Mouse (Mus musculus): ENCODE measurements around the gene Desi1. TPM values are rescaled to one million over a fixed set of nuclear protein-coding genes. Genes with fewer than 3 reads are reported as not detected.

Desi1 gene
- 26.3 and 34.9 TPM in 2 replicates for total RNA-seq (2014; fragmentation: Nextera tagmentation)
- 6.0 and 8.3 TPM in 2 replicates for total RNA-seq (2017)

DNA sequence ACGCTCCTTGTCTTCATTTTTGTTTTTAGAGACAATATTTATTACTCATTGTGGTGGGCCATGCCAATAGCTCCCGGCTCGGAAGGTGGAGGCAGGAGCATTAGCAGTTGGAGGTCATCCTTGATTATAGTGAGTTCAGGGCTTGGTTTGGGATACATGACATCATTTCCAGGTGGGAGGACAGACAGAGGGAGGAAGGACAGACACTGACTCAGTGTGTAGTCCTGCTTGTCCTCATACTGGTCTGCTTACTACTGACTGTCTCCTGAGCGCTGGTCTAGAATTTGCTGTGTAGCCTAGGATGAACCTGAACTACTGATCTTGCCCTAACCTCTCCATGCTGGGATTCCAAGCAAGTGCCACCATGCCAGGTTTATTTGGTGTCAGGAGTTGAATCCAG is at the start of gene Desi1:
TSS of gene Desi1 (minus strand) at position 101 of the 400 bp plus-strand sequence.
- ATAC-seq (replicated peaks; ENCODE audit: poor library complexity, severe bottlenecking), result no peak

DNA sequence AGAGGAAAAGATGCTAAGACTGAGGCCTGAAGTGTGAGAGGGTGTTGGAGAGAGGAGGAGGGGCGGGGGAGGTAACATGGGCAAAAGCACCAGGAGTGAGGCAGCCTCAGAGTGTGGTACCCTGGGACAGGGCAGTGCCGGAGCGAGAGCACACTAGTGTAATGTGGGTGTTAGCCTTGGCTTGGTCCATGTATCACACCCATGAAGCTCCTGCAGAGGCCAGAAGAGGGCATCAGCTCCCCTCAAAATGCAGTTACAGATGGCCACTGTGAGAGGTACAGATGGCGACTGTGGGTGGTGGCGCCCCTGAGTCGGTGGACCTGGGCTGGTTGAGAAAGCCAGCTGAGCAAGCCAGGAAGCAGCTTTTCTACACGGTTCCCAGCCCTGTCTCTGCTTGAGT is 47.5 kb upstream of the Desi1 start:
- ATAC-seq (replicated peaks; ENCODE audit: poor library complexity, severe bottlenecking), result peak; percentile 76

DNA sequence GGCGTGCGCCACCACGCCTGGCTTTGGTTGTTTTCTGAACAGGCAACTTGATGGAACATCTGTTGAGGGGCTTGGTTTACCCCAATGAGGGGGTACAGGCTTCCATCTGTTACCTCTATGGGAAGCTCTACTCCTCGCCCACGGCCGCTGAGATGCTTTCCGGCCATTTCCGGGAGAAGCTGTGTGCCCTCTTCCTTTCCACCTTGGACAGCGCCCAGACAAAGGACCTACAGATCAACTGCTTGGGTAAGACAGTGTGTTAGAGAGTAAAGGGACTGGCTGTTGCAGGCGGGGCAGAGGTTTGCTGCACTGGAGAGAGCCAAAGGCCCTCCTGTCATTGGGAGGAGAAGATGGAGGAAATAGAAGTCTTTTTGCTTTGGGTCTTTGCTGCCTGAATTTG is 46.2 kb upstream of the Desi1 start:
- no peak for ATAC-seq (replicated peaks; ENCODE audit: poor library complexity, severe bottlenecking)

DNA sequence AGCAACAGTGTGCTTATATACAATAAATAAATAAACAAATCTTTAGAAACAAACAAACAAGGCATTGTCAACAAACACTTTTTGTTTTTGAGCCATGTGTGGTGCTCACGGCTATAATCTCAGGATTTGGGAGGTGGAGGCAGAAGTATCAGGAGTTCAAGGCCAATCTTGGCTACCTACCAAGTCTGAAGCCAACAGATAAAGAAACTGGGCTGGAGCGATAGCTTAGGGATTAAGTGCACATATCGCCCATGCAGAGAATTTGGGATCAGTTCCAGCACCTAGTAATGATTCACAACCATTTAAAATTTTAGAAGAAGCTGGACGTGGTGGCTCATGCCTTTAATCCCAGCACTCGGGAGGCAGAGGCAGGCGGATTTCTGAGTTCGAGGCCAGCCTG is 39.8 kb upstream of the Desi1 start:
- no peak for ATAC-seq (replicated peaks; ENCODE audit: poor library complexity, severe bottlenecking)

DNA sequence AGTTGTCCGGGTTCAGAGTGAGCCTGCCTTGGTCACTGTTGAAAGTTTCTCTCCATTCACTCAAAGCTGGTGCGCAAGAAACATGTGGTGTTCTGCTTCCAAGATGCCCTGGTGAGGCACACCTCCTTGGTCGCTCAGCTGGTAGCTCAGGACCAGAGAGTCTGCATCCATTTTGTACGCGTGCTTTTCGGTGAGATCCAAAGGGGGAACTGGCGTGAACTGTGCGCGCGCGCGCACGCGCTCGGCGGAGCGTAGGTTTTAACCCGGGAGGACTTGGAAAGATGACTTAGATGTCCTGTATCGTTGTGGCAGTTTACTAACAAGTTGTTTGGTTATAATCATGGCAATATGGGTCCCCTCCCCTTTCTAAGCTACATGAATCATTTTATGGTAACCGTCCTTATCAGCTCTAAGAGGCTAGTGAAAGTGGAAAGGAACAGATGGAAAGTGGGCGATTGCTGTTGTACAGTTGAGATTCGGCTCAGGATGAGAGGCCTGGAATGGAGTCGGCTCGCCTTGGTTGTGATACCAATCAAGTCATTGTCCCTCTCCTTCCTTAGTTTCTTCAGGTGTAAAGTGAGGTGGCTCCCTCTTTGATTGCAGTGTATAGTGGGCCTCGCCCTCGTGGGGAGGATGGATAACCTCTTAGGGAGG is 38.3 kb upstream of the Desi1 start:
- ATAC-seq (replicated peaks; ENCODE audit: poor library complexity, severe bottlenecking), result no peak

DNA sequence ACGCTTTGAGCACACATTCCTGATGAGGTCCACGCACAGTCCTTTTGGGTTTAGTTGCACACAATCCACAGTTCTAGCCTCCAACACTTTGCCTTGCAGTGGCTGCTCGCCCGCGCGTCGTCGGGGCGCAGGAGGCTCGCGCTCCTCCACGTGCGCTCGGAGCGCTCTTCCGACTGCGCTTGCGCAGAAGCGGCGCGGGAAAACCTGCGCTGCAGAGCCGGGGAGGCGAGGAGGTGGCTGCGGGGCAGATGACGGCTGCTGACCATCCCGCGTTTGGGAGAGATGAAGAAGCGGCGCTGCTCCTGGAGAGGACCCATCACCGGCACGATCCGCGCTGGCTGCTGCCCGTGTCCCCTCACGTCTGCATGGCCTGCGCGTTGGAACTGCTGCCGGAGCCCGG is 36.2 kb upstream of the Desi1 start, which contains the start of gene Mei1:
TSS of gene Mei1 (plus strand) at position 99 of the 400 bp plus-strand sequence.
- no peak for ATAC-seq (replicated peaks; ENCODE audit: poor library complexity, severe bottlenecking)

DNA sequence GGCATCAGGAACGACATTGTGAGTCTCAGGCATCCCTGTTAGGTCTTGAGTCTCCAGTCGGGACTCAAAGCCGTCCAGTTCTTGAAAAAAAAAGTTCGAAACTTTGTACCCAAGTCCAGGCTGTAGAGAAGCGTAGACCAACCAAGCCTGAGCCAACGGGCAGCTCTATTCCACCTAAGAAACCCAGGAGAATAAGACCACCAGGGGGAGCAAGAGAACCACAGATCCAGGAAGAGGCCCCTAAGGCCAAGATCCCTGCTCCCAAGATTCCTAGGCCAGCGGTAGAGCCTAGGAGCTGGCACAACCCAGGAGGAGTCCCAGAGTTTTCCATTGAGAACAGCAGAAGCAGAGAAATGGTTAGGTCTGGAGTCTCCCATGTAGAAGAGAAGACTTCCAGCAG is 31.8 kb upstream of the Desi1 start:
- ATAC-seq (replicated peaks; ENCODE audit: poor library complexity, severe bottlenecking), result peak; percentile 44

DNA sequence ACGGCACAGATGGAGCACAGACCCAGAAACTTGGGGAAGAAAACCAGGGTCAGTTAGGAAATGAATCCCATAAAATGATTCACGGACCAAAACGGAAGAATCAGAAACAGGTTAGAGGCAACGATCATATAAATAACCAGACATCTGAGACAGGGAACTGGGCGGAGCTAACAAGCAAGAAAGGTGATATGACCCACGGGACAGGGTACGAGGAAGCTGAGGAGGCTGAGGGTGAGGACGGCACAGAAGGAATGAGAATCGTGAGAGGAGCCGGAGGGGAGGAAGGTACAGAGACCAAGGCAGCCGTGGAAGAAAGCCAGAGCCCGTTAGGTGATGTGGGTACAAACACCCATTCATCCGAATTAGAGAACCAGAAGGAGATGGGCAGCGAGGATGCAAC is 30.2 kb upstream of the Desi1 start:
- ATAC-seq (replicated peaks; ENCODE audit: poor library complexity, severe bottlenecking), result no peak

DNA sequence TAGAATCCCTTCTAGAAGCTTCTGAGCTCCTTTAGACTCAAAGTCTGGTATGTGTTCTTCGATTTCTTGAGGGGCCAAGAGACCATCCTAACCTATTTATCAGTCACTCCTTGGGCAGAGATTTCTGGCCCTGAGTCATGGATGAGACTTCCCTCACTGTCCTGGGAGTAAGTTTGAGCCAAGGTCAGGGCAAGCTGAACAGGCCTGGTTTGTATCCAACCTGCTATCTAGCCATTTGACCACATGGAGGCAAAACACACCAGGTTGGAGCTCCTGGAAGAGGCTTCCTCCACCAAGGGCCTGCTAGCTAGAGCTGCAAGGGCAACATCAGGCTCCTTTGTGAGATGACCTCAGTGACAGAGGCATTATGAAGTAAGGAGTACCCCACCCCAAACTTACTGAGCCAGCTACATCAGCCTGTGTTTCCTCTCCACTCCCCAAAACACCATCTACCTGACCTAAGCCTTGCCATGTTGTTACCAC is 25.1 kb upstream of the Desi1 start, which contains the start of gene 4930407I10Rik:
TSS of gene 4930407I10Rik (plus strand) at position 433 of the 483 bp plus-strand sequence.
- ATAC-seq (replicated peaks; ENCODE audit: poor library complexity, severe bottlenecking), result no peak

DNA sequence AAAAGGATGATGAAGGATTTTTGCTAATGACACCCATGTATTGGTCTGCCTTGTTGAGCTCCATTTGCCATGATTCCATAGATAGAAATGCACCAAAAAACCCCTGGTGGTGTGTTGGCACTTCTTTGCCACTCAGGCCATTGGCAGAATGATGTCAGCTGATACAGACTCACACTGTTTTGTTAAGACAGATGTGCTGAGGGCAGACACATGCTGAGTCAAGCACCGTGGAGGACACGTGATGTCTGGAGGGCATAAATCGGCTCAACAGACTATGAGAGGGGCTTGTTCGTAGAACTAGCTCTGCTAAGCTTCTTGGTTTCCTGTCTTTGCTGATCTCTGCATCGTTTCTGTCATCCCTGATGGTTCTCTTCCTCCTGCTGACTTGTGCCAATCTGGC is 18.9 kb upstream of the Desi1 start:
- ATAC-seq (replicated peaks; ENCODE audit: poor library complexity, severe bottlenecking), result no peak

DNA sequence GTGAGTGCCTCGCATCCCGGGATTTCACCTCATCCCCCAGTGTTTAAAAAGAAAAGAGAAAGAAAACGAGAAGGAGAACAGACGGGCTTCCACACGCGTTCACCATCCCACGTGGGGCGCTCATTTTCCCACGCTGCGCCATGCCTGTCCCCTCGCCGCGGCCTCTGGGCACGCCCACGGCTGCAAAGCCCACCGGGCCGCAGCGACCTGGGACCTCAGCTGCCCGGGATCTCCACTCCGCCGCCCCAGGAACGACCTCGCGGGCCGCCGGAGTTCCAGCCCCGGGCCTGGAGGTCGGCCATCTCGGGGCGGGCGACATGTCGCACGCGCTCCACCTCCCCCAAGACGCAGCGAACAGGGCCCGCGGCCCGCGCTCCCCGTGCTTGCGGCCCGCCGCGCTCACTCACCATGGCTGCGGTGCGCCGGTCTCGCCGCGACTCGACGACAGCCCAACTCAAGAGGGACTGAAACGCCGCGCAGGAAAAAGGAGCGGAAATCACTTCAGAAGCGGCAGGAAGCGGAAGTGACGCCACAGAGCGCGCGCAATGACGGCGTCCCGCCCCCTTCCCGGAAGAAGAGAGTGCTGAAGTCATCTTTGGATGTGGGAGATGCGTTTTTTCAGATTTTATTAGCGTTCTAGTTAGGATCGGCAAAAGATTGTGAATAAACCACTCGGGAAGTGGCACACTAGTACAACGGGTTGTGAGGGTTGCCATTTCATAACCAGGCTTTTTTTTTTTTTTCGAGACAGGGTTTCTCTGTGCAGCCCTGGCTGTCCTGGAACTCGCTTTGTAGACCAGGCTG is 13.6 kb upstream of the Desi1 start, which contains the start of gene Snu13:
TSS of gene Snu13 (minus strand) at position 519 of the 804 bp plus-strand sequence.
- peak; percentile 87 for ATAC-seq (replicated peaks; ENCODE audit: poor library complexity, severe bottlenecking)

DNA sequence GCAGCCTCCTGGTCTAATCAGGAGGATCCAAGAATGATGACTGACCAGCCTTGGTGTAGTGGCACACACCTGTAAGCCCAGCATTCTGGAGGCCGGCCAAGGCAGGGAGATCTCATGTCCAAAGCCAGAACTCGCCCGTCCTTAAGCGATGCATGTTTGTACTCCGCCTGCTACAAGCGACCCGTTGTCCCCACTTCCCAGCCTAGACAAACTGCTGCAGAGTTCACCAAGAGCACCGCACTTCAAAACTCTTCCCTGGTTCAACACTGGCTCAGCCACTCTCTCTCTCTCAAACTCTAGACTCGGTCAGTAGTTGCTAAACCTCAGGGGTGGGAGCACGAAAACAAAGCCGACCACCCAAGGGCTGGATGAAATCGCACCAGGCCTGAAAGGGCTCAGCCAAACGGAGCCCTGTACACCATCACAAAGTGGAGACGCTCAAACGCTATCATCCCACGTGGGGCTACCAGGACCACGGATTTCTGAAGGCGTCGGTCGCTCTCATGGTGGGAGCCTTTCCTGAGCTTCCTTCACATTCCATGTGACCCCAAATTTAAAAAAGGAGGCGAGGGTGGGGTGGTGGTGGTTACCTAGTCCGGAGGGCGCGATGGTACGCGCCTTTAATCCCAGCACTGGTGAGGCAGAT is 12.7 kb upstream of the Desi1 start:
- no peak for ATAC-seq (replicated peaks; ENCODE audit: poor library complexity, severe bottlenecking)

DNA sequence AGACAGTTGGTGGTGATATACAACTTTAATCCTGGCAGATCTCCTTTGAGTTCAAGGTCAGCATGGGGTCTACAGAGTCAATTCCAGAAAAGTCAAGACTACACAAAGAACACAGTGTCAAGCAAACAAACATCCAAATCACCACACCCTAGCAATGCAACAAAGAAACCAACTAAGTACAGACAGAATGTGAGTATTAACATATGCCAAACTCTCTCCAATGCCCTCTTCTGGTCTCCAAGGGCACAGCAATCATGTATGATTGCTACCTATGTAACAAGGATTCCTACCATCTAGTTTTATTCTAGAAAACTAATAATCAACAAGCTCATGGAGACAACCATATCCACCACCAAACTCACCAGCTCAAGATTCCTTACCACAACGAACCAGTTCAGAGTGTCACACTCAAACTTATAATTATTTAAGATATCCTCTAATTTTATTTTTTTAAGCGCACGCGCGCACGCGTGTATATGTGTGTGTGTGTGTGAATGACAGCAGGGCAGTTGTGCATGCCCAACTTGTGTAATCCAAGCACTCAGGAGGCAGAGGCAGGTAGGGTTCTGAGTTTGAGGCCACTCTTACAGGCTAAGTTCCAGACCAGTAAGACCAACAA is 10.6 kb upstream of the Desi1 start:
- no peak for ATAC-seq (replicated peaks; ENCODE audit: poor library complexity, severe bottlenecking)

DNA sequence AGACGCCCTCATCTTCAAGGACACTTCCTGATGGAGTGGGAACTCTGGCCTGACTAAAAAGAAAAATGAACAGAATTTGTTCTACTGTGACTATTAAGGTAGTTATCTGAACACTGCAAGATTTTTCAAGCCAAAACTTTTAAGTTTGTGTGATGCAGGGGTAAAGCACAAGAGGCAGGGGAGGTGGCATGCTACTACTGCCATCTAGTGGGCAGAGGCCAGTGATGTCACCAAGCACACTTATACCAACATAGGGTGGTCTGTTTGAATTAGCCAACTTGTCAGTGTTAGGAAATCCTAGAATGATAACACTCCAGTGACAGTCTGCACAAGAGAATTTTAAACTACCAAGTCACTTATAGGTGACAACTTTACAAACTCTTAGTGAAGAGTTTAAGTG is 7.0 kb upstream of the Desi1 start:
- peak; percentile 91 for ATAC-seq (replicated peaks; ENCODE audit: poor library complexity, severe bottlenecking)

DNA sequence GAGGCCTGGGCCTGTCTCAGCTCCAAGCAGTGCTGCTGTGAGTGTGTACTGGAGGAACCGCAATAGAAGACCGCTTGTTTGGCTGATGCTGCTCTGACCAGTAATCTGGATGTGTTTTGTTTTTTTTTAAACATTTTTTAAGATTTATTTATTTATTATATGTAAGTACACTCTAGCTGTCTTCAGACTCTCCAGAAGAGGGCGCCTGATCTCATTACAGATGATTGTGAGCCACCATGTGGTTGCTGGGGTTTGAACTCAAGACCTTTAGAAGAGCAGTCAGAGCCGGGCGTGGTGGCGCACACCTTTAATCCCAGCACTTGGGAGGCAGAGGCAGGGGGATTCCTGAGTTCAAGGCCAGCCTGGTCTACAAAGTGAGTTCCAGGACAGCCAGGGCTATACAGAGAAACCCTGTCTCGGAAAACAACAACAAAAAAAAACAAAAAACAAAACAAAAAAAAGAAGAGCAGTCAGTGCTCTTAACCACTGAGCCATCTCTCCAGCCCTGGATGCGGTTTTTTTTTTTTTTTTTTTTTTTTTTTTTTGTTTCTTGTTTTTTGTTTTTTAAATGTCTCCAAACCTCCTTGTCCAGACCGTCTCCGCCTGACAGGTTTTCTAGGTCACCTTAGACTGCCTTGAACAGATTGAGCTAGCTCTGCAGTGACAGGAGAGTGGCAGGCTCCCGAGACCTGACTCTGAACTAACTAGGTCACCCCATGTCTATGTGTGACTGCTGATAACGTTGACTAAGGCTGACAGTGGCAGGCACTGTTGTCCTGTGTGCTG is 2.4 kb upstream of the Desi1 start:
- no peak for ATAC-seq (replicated peaks; ENCODE audit: poor library complexity, severe bottlenecking)

DNA sequence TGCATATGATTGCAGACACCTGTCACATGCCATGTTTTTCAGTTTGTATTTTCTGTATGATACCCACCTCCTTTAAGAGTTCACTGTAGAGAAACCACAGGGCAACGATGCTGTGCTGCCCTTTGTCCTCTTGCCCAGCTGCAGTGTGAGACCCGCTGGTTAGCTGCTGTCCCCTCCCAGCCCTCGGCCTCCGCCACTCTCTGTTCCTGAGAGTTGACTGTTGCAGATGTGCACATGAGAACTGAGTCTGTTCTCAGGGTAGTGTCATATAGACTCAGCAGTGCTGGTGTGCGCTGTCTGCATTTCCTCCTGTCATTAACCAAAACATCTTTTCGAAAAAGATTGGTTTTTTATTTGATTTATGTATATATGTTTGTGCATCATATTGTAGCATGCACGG is 1.3 kb downstream of the Desi1 start:
- no peak for ATAC-seq (replicated peaks; ENCODE audit: poor library complexity, severe bottlenecking)

DNA sequence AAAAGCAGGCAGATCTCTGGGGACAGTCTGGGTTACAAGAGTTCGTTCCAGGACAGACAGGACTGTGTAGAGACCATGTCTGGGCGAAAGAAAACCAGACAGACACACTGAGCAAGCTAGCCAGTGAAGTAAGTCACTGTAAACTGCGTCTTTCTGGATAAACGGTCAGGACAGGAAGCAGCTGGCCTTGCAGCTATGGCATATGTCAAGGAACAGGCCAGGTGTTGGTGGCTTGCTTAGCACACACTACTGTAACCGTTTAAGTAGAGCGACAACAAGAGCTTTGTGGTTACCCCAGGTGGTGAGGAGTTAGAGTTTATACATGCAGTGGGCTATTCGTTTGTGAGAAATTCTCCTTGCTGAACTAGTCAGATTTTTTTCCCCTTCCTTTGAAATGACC is 5.9 kb downstream of the Desi1 start:
- no peak for ATAC-seq (replicated peaks; ENCODE audit: poor library complexity, severe bottlenecking)

DNA sequence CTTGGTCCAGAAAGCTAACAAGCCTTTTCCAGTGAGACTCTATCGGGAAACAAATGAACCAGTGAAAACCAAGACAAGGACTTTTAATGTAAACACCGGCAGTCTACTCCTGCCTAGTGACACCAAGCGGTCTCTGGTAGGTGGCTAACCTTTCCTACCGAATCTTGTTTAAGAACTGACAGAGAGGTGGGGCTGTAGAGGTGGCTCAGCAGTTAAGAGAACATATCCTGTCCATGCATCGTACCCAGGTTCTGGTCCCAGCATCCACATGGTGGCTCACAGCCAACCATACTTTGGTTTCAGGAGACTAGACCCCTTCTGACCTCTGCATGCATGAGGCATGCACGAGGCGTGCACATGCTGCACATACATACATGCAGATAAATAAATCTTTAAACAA is 6.4 kb downstream of the Desi1 start:
- ATAC-seq (replicated peaks; ENCODE audit: poor library complexity, severe bottlenecking), result no peak

DNA sequence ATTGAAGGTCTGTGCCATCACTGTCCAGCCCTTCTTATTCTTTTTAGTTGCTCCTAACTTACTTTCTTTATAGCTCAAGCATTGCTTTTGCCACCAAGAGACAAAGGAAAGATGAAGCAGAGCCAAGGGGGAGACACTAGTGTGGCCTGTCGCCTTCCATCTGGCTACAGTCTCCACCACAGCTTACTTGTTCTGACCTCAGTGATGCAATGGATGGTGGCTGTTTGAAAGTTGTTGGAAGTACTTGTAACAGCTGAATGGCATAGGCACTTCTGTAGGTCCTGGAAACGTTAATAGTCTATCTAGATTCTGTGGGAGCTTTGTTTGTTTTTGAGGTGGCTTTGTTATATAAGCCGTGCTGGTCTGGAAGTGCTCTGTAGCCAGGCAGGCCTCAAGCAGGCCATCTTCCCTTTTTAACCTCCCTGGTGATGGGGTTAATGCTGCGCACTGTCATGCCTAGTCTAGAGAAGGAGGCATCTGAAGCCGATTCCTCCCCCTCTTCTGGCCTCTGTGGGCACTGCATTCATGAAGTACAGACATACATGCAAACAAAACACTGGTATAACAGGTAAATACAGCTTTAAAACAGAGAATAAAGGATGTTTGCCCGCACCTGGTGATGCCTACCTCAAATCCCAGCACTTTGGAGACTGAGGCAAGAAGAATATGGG is 9.6 kb downstream of the Desi1 start:
- no peak for ATAC-seq (replicated peaks; ENCODE audit: poor library complexity, severe bottlenecking)
